Mouse (Mus musculus) liver, embryonic 11.5 days (tissue): ENCODE results near the gene Pgp. TPM values are rescaled to one million over a fixed set of nuclear protein-coding genes. Genes with fewer than 3 reads are reported as not detected.
A peak's percentile ranks its signal among the peaks of the same experiment; 100 is the strongest.

Source experiments
- ATAC-seq: fragments of 200-750 bp; cut with Nextera tagmentation; replicated peaks from 2 replicates; pipeline ENCODE4 v1.8.0; 2017; ENCODE audit warnings: moderate number of reproducible peaks, mild to moderate bottlenecking, moderate TSS enrichment, moderate library complexity; ENCODE audit not compliant: low FRiP score
- DNase-seq: peaks from one replicate; pipeline ENCODE4 v3.0.0-alpha.2; 2017; ENCODE audit warnings: low spot score
- H3K27ac ChIP-seq: fragments of 300-500 bp; sonication (generic); 2 replicates; pipeline ENCODE4 v1.5.1; 2014; ENCODE audit warnings: mild to moderate bottlenecking, low read depth, low read length, control low read depth
- H3K27me3 ChIP-seq: fragments of 300-500 bp; sonication (generic); replicated peaks from 2 replicates; pipeline ENCODE4 v1.6.1; 2014; ENCODE audit warnings: low read length, mixed read lengths; ENCODE audit not compliant: control insufficient read depth, insufficient read depth
- H3K36me3 ChIP-seq: fragments of 300-500 bp; sonication (generic); 2 replicates; pipeline ENCODE4 v1.6.1; 2014; ENCODE audit warnings: mild to moderate bottlenecking, low read length, moderate library complexity, mixed read lengths; ENCODE audit not compliant: control insufficient read depth, insufficient read depth
- H3K4me1 ChIP-seq: fragments of 300-500 bp; sonication (generic); replicated peaks from 2 replicates; pipeline ENCODE4 v1.6.1; 2014; ENCODE audit warnings: low read length, mixed read lengths; ENCODE audit not compliant: control insufficient read depth, insufficient read depth
- H3K4me2 ChIP-seq: fragments of 300-500 bp; sonication (generic); 2 replicates; pipeline ENCODE4 v1.6.1; 2014; ENCODE audit warnings: mild to moderate bottlenecking, control low read depth, moderate library complexity
- H3K4me3 ChIP-seq: fragments of 300-500 bp; sonication (generic); 2 replicates; pipeline ENCODE4 v1.5.1; 2014; ENCODE audit warnings: low read depth, low read length, control low read depth
- H3K9ac ChIP-seq: fragments of 300-500 bp; sonication (generic); 2 replicates; pipeline ENCODE4 v1.6.1; 2014; ENCODE audit warnings: low read depth, low read length, control low read depth
- H3K9me3 ChIP-seq: fragments of 300-500 bp; sonication (generic); 2 replicates; pipeline ENCODE4 v1.6.1; 2016; ENCODE audit warnings: low read length, inconsistent platforms, mixed read lengths; ENCODE audit not compliant: control insufficient read depth
- WGBS: fragments of 180-500 bp; shearing (Covaris S2); extraction: QIAGEN DNeasy Blood & Tissue Kit; methylation state at CpG from one replicate; pipeline ENCODE4 v1.1.7; 2014; 5-methylcytosine and 5-hydroxymethylcytosine counted together
- polyA plus RNA-seq: library from polyadenylated mRNA; unstranded; fragments of >200 nt; fragmentation: Nextera tagmentation; extraction: Ambion mirVana; gene quantifications from 2 replicates; pipeline ENCODE4 v1.2.1, GENCODE M21; 2014

Pgp gene
- polyA plus RNA-seq, 1 experiment from 2014 or later, result 119 TPM

- Histone ChIP-seq H3K27me3 (no peaks in the 10 kb centered on the region), H3K36me3 (peaks cover 20% of the 10 kb centered on the region), H3K9me3 (no peaks in the 10 kb centered on the region), H3K4me3 (peak overlapping the region; percentile 84), H3K4me1 (peaks cover 21% of the 10 kb centered on the region), H3K9ac (peak overlapping the region; percentile 92), H3K4me2 (peak overlapping the region; percentile 87), H3K27ac (no peak overlapping the region)
- ATAC-seq, result no peak
- WGBS, result 91% methylated on average over 20 of the region's 20 CpGs
- DNase-seq, result no peak
These were observed 7.1 kb downstream of the Pgp start for GRCm38 (mm10) chr17:24477053-24477984.

GRCm38 (mm10) chr17:24477985-24478600, 7.9 kb downstream of the Pgp start:
- no peak for ATAC-seq
- Histone ChIP-seq H3K4me2 (peak overlapping the region; percentile 87), H3K9ac (peak overlapping the region; percentile 92), H3K27me3 (no peaks in the 10 kb centered on the region), H3K36me3 (peaks cover 17% of the 10 kb centered on the region), H3K27ac (peak overlapping the region; percentile 90; the same call in 1 of the 2 replicates), H3K4me1 (peaks cover 14% of the 10 kb centered on the region), H3K4me3 (peak overlapping the region; percentile 84), H3K9me3 (no peaks in the 10 kb centered on the region)
- DNase-seq, result no peak
- 54% methylated on average over 11 of the region's 11 CpGs for WGBS

DNA sequence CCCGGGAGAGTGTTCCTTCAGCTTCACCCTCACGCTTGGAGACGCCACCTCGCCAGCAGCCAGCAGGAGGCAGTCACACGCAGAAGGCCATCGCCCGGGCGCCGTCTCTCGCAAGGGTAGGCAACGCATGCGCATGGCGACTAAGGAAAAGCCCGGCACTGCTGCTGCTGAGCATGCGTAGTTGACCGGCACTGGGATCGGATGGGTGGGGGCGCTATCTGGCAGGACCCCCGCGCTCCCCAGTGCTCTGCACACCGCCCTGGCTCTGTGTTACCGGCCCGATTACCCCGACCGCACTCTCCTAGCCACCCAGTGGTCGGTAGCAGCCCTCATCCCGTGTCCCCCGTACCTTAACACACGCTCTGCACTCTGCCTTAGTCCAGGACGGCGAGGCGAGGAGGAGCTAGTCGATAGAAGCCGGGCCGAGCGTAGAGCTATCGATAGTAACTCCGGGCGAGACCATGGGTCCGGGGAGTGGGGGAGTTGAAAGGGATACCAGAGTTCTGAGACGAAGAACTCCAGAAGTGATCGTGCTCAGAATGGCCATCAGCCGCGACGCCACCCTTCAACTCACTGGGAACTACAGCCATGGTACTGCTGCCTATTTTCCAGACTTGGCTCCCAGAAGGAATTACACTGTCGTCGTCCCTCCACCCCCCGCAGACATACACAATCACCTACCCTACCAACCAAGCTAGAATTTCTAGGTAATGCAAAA, 8.6 kb downstream of the Pgp start, which contains the start of gene Mlst8:
Gene Mlst8, minus strand, starts transcription at position 416 of the 718 bp plus-strand sequence.
- Histone ChIP-seq H3K4me3 (peak within 1 kb of the TSS; percentile 84), H3K27ac (peak within 1 kb of the TSS; percentile 90), H3K4me1 (peaks cover 13% of the 10 kb centered on the region), H3K9ac (peak within 1 kb of the TSS; percentile 92), H3K27me3 (no peaks in the 10 kb centered on the region), H3K9me3 (no peaks in the 10 kb centered on the region), H3K36me3 (peaks cover 14% of the 10 kb centered on the region), H3K4me2 (peak within 1 kb of the TSS; percentile 87)
- DNase-seq (peak; percentile 97), ATAC-seq (peak; percentile 93)
- under 1% methylated on average over 48 of the region's 48 CpGs for WGBS

DNA sequence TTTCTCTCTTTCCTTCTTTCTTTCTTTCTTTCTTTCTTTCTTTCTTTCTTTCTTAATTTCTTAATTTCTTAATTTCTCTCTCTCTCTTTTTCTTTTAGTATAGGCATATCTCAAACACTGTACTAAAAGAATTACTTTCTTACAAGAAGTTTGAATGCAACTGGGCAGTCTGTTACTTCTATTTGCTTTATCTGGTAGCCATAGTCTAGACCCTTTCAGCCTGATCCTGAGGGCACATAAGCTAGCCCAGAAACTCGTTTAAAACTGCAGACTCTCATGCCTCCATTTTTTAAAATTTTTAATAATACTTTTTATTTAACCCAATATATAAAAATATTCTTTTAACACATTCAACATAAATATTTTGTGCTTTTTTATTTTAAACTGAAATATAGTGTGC, 9.2 kb downstream of the Pgp start:
- H3K9ac ChIP-seq, result peak overlapping the region; percentile 39
- H3K36me3 ChIP-seq, result peaks cover 13% of the 10 kb centered on the region
- ATAC-seq (no peak), DNase-seq (no peak)
- peak overlapping the region; percentile 64; the same call in 1 of the 2 replicates for H3K27ac ChIP-seq
- H3K9me3 ChIP-seq, result no peaks in the 10 kb centered on the region
- peak overlapping the region; percentile 84 for H3K4me3 ChIP-seq
- WGBS, result 28% methylated on average over 1 of the region's 1 CpGs
- H3K4me1 ChIP-seq, result peaks cover 13% of the 10 kb centered on the region
- no peaks in the 10 kb centered on the region for H3K27me3 ChIP-seq
- H3K4me2 ChIP-seq, result peak overlapping the region; percentile 87

DNA sequence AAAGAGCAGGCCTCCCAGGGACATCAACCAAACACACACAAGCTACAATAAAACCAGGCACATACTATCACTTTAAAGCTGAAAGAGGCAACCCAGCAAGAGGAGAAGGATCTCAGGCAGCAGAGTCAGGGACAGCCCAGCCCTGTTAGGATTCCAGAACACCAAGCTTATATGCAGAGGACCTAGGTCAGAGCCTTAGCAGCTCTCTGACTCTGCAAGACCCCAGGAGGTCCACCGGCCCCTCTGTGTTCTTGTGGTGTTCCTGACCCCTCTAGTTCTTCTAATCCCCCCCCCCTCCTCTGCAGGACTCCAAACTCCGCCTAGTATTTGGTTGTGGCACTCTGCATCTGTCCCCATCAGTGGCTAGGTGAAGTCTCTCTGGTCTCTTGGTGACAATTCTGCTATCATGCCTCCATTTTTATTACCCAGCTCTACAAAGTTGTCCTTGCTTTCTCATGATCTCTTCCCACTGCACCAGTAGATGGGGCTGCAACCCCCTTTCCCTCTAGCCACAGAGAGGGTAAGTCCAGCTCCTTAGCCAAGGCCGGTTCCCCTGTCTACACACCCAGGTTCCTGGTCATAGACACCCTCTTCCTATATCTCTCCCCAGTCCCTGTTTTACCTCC, 10.1 kb downstream of the Pgp start:
- Histone ChIP-seq H3K9me3 (no peaks in the 10 kb centered on the region), H3K4me2 (peak overlapping the region; percentile 87), H3K27me3 (no peaks in the 10 kb centered on the region; the same call in 1 of the 2 replicates), H3K4me1 (peaks cover 14% of the 10 kb centered on the region), H3K36me3 (peaks cover 9% of the 10 kb centered on the region), H3K9ac (0 out of 2 replicates have a peak overlapping the region, but pooled peaks have one; percentile 3), H3K4me3 (no peak overlapping the region), H3K27ac (peak overlapping the region; percentile 16; the same call in 1 of the 2 replicates)
- DNase-seq (no peak), ATAC-seq (no peak)
- WGBS, result 54% methylated on average over 3 of the region's 3 CpGs

DNA sequence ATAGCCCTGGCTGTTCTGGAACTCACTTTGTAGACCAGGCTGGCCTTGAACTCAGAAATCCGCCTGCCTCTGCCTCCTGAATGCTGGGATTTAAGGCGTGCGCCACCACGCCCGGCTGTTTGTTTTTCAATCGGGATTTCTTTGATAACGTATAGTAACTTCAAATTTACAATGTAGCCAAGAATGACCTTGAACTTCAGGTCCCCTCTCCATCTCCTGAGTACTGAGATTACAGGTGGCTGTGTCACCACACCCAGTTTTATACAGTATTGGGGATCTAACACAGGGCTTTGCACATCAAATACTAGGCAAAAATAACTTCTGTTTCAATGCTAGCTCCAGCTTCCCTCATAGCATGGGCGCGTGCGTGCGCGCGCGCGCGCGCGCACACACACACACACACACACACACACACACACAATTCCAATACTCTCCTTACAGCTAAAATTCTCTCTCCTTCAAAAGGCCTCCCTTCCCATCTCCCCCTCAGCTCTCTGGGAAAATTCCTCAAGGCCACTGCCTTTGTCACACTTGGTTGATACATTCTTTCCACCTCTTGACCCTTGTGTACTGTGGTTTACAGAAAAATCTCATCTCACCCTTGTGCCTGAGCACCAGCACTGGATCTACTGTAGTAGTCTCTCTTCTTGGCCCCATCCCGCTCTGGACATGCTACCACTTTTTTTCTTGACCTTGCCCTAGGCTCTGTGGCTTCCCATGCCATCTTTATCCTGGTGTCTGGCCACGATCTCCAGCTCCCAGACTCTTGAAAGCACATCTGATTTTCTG, 11.0 kb downstream of the Pgp start:
- Histone ChIP-seq H3K9ac (no peak overlapping the region), H3K9me3 (no peaks in the 10 kb centered on the region), H3K27ac (no peak overlapping the region), H3K36me3 (peaks cover 9% of the 10 kb centered on the region), H3K4me2 (no peak overlapping the region), H3K27me3 (no peaks in the 10 kb centered on the region; the same call in 1 of the 2 replicates), H3K4me3 (no peak overlapping the region), H3K4me1 (peaks cover 15% of the 10 kb centered on the region)
- no peak for ATAC-seq
- WGBS, result 90% methylated on average over 20 of the region's 20 CpGs
- no peak for DNase-seq

- peaks cover 9% of the 10 kb centered on the region for H3K4me1 ChIP-seq
- WGBS, result 86% methylated on average over 3 of the region's 3 CpGs
- no peak overlapping the region for H3K9ac ChIP-seq
- no peaks in the 10 kb centered on the region for H3K9me3 ChIP-seq
- ATAC-seq (no peak), DNase-seq (no peak)
- H3K27ac ChIP-seq, result no peak overlapping the region
- no peak overlapping the region for H3K4me2 ChIP-seq
- no peaks in the 10 kb centered on the region for H3K36me3 ChIP-seq
- no peak overlapping the region for H3K4me3 ChIP-seq
- peaks cover 20% of the 10 kb centered on the region for H3K27me3 ChIP-seq
These were observed 13.3 kb downstream of the Pgp start for GRCm38 (mm10) chr17:24483495-24483894.
